In the genomic region with DNA sequence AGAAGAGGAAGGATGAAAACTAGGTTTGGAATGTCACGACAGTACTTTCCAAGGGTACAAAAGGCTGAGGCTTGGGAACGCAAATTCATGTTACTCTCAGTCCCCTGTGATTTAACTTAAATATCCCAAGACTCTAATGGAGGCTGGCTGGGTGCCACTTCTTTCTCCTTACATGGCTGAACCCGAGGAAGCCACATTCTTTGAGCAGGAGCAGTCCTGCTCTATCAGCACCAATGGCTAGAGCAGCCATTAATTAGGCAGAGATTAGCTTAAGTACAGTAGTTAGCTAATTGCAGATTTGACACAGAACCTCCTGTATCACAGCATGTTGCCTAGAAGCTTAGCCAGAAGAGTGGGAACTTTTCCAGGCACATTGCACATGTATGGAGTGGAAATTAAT, we compare ENCODE assay signal across 26 mouse cellular contexts.
DNase-seq lines count a peak whose midpoint lies in the region; ATAC-seq and TF ChIP-seq lines count a peak whose summit lies in the region.
"Had no signal": no experiment of that assay in that cellular context is flagged by ENCODE, and none has a peak within 500 bp of the region (broad histone marks: within the 10 kb centered on the region; RNA-seq: fewer than 3 reads in every experiment).

No protein-coding gene starts in this region.

- WGBS in midbrain, postnatal 0 days = 60% methylated on average over 3 of the region's 3 CpGs
- 66% methylated on average over 3 of the region's 3 CpGs for WGBS in midbrain, embryonic 11.5 days
- 18% methylated on average over 3 of the region's 3 CpGs for WGBS in forebrain, embryonic 14.5 days

- H3K9ac ChIP-seq in midbrain, postnatal 0 days (replicated peaks; ENCODE audit: low read length, poor library complexity, severe bottlenecking) = no peak overlapping the region
- H3K9ac ChIP-seq in midbrain, embryonic 11.5 days (ENCODE audit: low read length) = no peak overlapping the region
- H3K9ac ChIP-seq in forebrain, embryonic 14.5 days (ENCODE audit: low read length) = no peak overlapping the region
- H3K9ac ChIP-seq: intestine, embryonic 15.5 days; limb, embryonic 12.5 days; liver, embryonic 12.5 days; midbrain, embryonic 12.5 days had no signal

- H3K27me3 ChIP-seq in midbrain, postnatal 0 days (ENCODE audit: insufficient read depth, low read length) = no peaks in the 10 kb centered on the region
- H3K27me3 ChIP-seq in midbrain, embryonic 11.5 days (ENCODE audit: control insufficient read depth, insufficient read depth, low read length) = no peaks in the 10 kb centered on the region
- no peaks in the 10 kb centered on the region for H3K27me3 ChIP-seq in forebrain, embryonic 14.5 days (replicated peaks; ENCODE audit: control insufficient read depth, insufficient read depth, low read length)
- H3K27me3 ChIP-seq: CH12.LX; intestine, embryonic 15.5 days; limb, embryonic 12.5 days; liver, embryonic 12.5 days; midbrain, embryonic 12.5 days; Patski had no signal

- TF ChIP-seq POLR2A in brain, embryonic 14.5 days (IDR thresholded peaks at IDR 0.05; ENCODE audit: borderline replicate concordance, extremely low read depth, insufficient read depth, insufficient read length, poor library complexity, severe bottlenecking) = no peak

- no peak overlapping the region for H3K4me3 ChIP-seq in midbrain, postnatal 0 days (ENCODE audit: low read depth, low read length)
- no peak overlapping the region for H3K4me3 ChIP-seq in midbrain, embryonic 11.5 days (ENCODE audit: low read depth, low read length)
- H3K4me3 ChIP-seq in forebrain, embryonic 14.5 days (ENCODE audit: low read depth, low read length) = no peak overlapping the region
- H3K4me3 ChIP-seq: gastrocnemius, adult 2 months; hindbrain, embryonic 10.5 days; intestine, embryonic 15.5 days; limb, embryonic 12.5 days; liver, embryonic 12.5 days; midbrain, embryonic 12.5 days had no signal

- peak; percentile 54 for DNase-seq in heart, adult 11 months
- DNase-seq in heart, postnatal 25 days (ENCODE audit: low spot score) = no peak
- peak; percentile 19 for DNase-seq in midbrain, postnatal 0 days (ENCODE audit: low spot score)
- DNase-seq in midbrain, embryonic 11.5 days (ENCODE audit: low spot score, missing footprints) = no peak
- DNase-seq in brain, embryonic 14.5 days (ENCODE audit: low read depth) = peak; percentile 85
- DNase-seq in forebrain, embryonic 14.5 days (ENCODE audit: low spot score) = peak; percentile 74
- DNase-seq: B cell, adult 2 months; cerebellum, adult 2 months; gastrocnemius, adult 2 months; layer of hippocampus, postnatal 36 days; lung, adult 18-20 months; lung, postnatal 10 days; thymus, adult 2 months; thymus, postnatal 4 days had no signal

- intact Hi-C loops in heart, postnatal 25 days (cut with DNase I) = no loop called here

- no peaks in the 10 kb centered on the region for H3K9me3 ChIP-seq in midbrain, postnatal 0 days (ENCODE audit: low read length)
- H3K9me3 ChIP-seq in midbrain, embryonic 11.5 days (ENCODE audit: control insufficient read depth, low read length) = no peaks in the 10 kb centered on the region
- no peaks in the 10 kb centered on the region for H3K9me3 ChIP-seq in forebrain, embryonic 14.5 days (replicated peaks; ENCODE audit: control insufficient read depth, low read length)
- H3K9me3 ChIP-seq: hindbrain, embryonic 10.5 days; intestine, embryonic 15.5 days; limb, embryonic 12.5 days; liver, embryonic 12.5 days; midbrain, embryonic 12.5 days had no signal

- no peak overlapping the region for H3K4me2 ChIP-seq in midbrain, postnatal 0 days (ENCODE audit: low read depth, low read length, poor library complexity, severe bottlenecking)
- H3K4me2 ChIP-seq in midbrain, embryonic 11.5 days = no peak overlapping the region
- H3K4me2 ChIP-seq in forebrain, embryonic 14.5 days (ENCODE audit: low read length) = no peak overlapping the region
- H3K4me2 ChIP-seq: heart, embryonic 11.5 days; intestine, embryonic 15.5 days; limb, embryonic 12.5 days; liver, embryonic 12.5 days; midbrain, embryonic 12.5 days had no signal

- H3K27ac ChIP-seq in midbrain, postnatal 0 days (ENCODE audit: low read depth, low read length) = no peak overlapping the region
- H3K27ac ChIP-seq in midbrain, embryonic 11.5 days (ENCODE audit: low read depth, low read length) = no peak overlapping the region
- H3K27ac ChIP-seq in forebrain, embryonic 14.5 days (ENCODE audit: low read depth, low read length) = no peak overlapping the region
- H3K27ac ChIP-seq: gastrocnemius, adult 2 months; hindbrain, embryonic 10.5 days; intestine, embryonic 15.5 days; limb, embryonic 12.5 days; liver, embryonic 12.5 days; midbrain, embryonic 12.5 days; stomach, postnatal 0 days had no signal

- H3K36me3 ChIP-seq in midbrain, postnatal 0 days (ENCODE audit: insufficient read depth, low read length) = no peaks in the 10 kb centered on the region
- no peaks in the 10 kb centered on the region for H3K36me3 ChIP-seq in midbrain, embryonic 11.5 days (ENCODE audit: control insufficient read depth, insufficient read depth, low read length)
- H3K36me3 ChIP-seq in forebrain, embryonic 14.5 days (ENCODE audit: control insufficient read depth, insufficient read depth, low read length) = no peaks in the 10 kb centered on the region
- H3K36me3 ChIP-seq: G1E; hindbrain, embryonic 10.5 days; intestine, embryonic 15.5 days; limb, embryonic 12.5 days; liver, embryonic 12.5 days; midbrain, embryonic 12.5 days had no signal

- ATAC-seq in midbrain, postnatal 0 days (ENCODE audit: low FRiP score) = no peak
- no peak for ATAC-seq in midbrain, embryonic 11.5 days (ENCODE audit: low FRiP score)
- ATAC-seq in forebrain, embryonic 14.5 days = peak; percentile 81; the same call in 1 of the 2 replicates
- no peak for ATAC-seq in megakaryocyte, adult 5-6 weeks (ENCODE audit: poor library complexity, severe bottlenecking)
- ATAC-seq: hindbrain, embryonic 16.5 days; intestine, embryonic 15.5 days; liver, embryonic 12.5 days; Patski had no signal

- no peaks in the 10 kb centered on the region for H3K4me1 ChIP-seq in midbrain, postnatal 0 days (ENCODE audit: insufficient read depth, low read length)
- no peaks in the 10 kb centered on the region for H3K4me1 ChIP-seq in midbrain, embryonic 11.5 days (ENCODE audit: control insufficient read depth, insufficient read depth, low read length)
- H3K4me1 ChIP-seq in forebrain, embryonic 14.5 days (ENCODE audit: control insufficient read depth, insufficient read depth, low read length) = peaks cover 3% of the 10 kb centered on the region; the same call in 1 of the 2 replicates
- H3K4me1 ChIP-seq: hindbrain, embryonic 10.5 days; intestine, embryonic 15.5 days; limb, embryonic 12.5 days; liver, embryonic 12.5 days; midbrain, embryonic 12.5 days had no signal

- TF ChIP-seq CTCF in midbrain, postnatal 0 days (IDR thresholded peaks at IDR 0.05) = no peak
- no peak for TF ChIP-seq CTCF in brain, embryonic 14.5 days (IDR thresholded peaks at IDR 0.05; ENCODE audit: borderline replicate concordance, extremely low read depth, insufficient read depth, insufficient read length)

Comparison
In these comparisons a context has a peak if more than half of its experiments do, and no peak if none do; other contexts are left out.
1. DNase-seq: peak in heart, adult 11 months (single experiment), midbrain, postnatal 0 days (single experiment), brain, embryonic 14.5 days (single experiment) and forebrain, embryonic 14.5 days (single experiment); none in heart, postnatal 25 days (single experiment) and midbrain, embryonic 11.5 days (single experiment).